Mouse (Mus musculus): ENCODE measurements around the gene Agmo.
A peak's percentile ranks its signal among the peaks of the same experiment; 100 is the strongest.

The Agmo gene

GRCm38 (mm10) chr12:37241566-37242021 lies at the start of gene Agmo:
TSS of gene Agmo (plus strand) at chr12:37241641.
- peak; percentile 93 for ATAC-seq (ENCODE audit: low TSS enrichment)

- ATAC-seq (ENCODE audit: low TSS enrichment) = no peak
Measured at GRCm38 (mm10) chr12:37231119-37231518, 10.3 kb upstream of the Agmo start.

DNA sequence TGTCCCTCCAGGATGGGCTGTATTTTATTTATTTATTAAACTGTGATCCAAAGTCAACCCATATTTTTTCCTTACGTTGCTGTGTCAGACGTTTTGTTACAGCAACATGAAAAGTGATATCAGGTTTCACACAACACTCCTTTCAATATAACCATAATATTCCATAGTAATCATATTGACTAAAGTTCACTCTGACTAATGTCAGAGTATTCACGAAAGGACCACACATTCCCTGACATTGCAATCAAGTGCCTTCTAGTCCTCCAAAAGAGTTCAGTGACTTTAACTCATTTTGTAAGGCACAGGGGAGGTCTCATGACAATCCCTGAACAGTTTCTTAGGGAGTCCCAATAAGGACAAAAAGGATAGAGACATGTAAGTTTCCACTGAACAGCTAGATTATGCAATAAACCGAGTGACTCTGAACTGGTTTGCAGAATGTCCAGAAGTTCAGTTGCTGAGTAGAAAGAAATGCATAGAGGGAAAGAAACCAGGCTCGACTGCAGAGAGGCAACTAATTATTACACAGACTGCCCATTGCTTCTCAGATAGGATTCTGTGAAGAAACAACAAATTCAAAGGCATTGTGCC lies 371 bp upstream of the Agmo start:
- 0 out of 2 replicates have a peak, but pooled peaks have one; percentile 20 for ATAC-seq (ENCODE audit: low TSS enrichment)

DNA sequence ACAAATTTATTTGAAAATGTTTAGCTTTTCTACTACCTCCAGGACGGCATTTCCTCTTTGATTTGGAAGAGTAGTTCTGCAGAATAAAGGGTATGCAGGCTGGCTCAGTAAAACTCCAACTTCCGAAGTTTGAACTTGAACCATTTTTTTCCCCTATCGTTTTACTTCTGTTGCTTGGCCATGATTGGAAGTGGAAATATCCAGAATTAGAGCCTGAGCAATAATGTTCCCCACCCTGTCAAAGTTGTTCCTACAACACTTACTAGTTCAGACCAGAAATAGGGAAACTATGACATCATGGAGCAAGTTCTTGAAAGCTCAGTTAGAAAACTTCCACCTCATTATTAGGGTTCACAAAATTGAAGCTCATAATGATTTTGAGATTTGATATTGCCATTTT lies 1.0 kb downstream of the Agmo start:
- ATAC-seq (ENCODE audit: low TSS enrichment) = no peak

DNA sequence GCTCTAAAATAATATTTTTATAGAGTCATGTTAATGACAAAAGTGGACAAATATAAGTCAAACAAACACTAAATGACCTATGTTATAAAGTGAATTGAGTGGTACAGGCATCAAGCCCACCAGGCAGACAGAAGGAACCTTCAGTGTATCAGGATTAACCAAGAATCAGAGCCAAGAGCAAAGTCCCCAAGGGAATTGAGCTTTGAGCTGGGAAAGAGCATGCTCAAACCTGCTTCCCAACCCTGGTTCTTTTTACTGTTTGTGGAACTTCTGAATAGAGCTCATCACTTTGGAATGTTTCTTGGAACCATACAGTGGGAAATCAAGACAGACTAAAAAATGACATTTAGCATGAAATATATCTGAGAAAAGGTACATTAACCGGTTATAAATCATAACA lies 3.4 kb downstream of the Agmo start:
- ATAC-seq (ENCODE audit: low TSS enrichment) = no peak

DNA sequence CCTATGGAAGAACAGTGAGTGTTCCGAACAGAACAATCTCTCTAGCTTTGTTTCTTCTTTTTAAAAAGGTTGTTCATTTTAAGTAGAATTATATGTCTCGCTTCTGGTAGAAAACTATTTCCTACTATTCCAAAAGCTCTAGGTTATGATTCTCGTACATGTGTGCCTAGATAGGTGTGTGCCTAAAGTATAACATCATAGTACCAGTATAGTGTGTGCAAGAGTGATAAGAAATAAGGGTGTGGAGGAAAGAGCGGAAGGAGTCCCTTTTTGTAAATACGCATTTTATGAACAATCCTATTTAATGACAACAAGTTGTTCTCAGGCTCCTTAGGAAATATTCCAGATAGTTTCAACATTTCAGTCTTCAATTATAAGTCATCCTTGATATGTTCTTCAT lies 10.2 kb downstream of the Agmo start:
- no peak for ATAC-seq (ENCODE audit: low TSS enrichment)

DNA sequence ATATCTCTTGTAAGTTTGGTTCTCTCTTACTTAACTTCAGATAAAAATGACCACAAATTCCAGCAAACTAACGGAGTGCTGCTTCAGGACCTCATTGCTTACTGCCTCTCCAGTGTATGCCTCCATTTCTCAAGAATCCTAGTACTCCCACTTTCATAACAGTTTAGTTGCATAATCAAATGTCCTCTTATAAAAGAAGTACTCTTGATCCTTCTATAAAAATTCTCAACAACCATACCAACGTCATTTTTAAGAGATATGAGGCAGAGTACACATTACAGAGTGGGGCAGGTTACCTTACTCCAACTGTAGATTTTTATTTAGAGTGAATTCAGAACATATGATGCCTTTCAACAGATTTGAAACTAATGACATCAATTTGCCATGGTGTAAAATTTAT lies 15.7 kb downstream of the Agmo start:
- ATAC-seq (ENCODE audit: low TSS enrichment) = no peak

DNA sequence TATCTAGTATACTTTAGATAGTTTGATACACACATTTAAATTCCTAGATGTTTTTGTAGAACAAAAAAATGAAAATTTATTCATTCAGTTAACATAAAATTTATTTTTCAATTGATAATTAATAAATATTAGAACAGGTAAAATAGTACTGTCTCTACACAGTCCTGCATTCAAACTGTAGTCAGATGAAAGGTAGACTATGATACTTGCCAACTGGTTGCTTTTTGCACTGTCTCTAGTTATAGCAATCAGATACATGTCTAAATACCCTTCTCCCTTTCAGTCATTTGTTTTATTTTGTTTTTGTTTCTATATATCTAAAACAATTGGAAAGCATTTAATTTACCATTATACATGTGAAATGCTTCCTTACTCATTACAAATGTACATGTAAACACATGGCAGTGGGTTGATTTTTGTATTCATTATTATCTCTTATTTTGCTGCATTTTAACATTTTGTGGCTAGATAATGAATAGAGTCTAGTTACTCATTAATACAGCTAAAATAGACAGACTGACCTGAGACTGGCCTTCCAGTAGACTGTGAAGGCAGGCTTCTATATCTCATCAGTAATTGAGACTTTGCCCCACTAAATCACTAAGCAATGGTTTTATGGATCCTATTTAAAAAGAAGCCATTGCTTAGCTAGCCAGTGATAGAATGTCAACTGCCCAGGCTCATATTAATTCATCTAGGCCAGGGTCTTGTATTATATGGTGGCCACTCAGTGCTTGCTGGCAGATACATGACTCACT lies 18.5 kb downstream of the Agmo start:
- ATAC-seq (ENCODE audit: low TSS enrichment) = no peak

DNA sequence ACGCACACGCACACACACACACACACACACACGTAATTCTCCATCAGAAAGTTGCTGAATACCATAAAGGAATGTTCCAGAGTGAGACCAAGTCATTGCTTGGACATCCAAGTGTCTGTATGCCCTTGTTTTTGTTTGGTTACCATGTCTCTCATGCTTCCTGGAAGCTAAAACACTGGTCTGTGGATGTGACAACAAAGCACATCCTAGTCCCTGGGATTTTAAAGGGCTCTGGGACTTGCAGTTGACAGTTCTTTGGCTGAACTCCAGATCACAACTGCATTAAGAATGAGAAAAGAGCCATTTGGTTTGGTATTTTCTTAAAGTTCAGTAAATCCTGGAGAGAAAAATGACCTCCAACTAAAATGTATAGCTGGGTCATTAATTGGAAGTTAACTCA lies 22.2 kb downstream of the Agmo start:
- no peak for ATAC-seq (ENCODE audit: low TSS enrichment)

DNA sequence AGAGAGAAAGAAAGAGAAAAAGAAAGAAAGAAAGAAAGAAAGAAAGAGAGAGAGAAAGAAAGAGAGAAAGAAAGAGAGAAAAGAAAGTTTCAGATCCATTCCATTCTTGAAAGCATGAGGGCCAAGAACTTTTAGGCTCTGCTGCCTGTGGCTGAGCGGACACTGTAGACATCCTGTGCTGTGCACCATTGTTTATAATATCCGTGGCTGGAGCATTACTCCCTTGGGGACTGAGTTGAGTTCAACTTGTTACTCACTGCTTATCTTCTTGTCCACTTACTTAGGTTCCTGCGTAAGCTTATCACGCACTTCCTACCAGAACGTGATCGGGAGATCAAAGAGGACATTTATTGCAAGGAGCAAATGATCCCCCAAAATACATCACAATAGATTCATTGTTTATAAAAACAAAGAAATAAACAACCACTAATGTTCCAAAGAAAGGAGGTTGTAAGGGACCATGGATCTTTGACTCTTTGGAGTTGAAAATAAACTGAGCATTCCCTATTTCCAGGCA lies 27.3 kb downstream of the Agmo start:
- ATAC-seq (ENCODE audit: low TSS enrichment) = no peak

- ATAC-seq (ENCODE audit: low TSS enrichment) = no peak
Measured at GRCm38 (mm10) chr12:37272660-37273059, 31.2 kb downstream of the Agmo start.

DNA sequence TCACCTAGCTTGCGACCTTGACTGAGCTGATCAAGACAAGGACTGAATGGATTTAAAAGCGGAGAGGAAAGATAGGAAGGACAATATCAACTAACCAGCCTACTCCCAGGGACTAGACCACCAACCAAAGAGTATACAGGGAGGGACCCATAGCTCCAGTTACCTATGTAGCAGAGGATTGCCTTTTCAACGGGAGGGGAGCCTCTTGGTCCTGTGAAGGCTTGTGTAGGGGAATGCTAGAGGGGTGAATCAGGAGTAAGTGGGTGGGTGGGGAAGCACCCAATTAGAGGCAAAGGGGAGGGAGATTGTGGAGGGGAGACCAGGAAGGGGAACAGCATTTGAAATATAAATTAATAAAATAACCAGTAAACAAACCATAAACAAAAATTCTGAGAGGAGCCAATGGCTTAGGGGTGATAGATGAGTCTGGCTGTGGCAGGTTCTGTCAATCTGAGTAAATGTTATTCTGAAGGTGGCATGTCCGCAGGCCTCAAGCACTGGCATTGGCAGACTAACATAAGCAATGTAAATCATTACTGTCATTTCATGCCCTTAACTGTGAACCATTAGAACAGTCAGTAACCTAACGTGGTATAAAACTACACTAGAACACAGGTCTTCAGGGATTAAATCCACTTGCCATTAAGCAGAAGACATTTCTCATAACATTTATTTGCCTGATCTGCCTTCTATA lies 32.7 kb downstream of the Agmo start:
- ATAC-seq (ENCODE audit: low TSS enrichment) = no peak

DNA sequence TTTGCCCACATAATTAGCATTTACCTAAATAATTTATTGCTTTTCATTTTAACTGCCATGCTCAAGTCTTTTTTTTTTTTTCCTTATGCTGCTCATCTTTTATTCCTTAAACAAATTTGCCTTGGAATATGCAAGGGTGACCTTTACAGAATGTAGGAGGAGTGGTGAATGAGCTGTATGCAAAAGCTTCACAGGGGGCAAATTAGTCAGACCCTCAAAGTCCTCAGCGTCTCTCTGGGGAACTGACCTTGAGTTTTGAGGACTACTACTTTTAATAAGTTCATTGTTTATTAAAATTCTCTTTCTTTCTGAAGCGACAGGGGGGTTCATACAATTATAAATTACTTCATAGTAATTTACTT lies 33.2 kb downstream of the Agmo start:
- ATAC-seq (ENCODE audit: low TSS enrichment) = no peak

DNA sequence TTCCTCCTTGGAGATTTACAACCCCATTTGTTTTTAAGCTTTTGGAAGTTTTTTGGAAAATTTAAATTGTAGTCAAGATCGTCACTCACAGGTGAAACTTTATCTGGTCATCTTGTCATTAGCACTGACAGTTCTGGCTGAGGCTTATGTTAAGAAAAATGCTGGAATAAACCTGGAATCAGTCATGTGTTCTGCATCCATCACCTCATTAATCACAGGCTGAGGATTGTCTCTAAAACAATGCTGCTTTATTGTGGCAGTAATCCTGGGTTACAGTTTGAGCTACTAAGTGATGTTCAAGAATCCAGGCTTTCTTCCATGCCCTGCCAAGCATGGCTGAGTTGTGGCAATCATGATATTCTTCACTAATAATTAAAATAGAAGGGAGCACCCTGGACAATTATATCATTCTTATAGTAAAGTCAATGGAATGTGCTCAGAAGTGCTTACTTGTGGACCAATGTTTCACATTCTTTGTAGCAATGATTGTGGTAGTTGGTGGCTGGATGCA lies 65.6 kb downstream of the Agmo start:
- ATAC-seq (ENCODE audit: low TSS enrichment) = no peak

GRCm38 (mm10) chr12:37310786-37311185 lies 69.3 kb downstream of the Agmo start:
- no peak for ATAC-seq (ENCODE audit: low TSS enrichment)

DNA sequence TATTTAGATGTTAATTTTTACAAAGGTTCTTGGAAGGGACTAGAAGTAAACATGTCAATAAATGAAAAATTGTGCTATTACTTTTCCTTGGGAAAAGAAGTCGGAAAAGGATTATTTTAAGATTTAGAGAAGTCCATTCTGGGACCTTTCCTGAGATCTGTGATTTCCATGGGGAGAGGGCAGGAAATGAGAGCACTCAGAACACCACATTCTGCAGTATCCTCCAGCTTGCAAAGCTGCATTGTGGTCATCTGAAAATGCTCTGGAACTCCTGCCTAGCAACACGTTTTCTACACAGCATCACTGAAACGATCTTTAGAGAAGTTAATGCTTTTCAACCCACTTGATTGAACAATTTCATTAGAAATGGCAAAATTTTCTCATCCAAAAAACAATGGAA lies 81.4 kb downstream of the Agmo start:
- no peak for ATAC-seq (ENCODE audit: low TSS enrichment)

DNA sequence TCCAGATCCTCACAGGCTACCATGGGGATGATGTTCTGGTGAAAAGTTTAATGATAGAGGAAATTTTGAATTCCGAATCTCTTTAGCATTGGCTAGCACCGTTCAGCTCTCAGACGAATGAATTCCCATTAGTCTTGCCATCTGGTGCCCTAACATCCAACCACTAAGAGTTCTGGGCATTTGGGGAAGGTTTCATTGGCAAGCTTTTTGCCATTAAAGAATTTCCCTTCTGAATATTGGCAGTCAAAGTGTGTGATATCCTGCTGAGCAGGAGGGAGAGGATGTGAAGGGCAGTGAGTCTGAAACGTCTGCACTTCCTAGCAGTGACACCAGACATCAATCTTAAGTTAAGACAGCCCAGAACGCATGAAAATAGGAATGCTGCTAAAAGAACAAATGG lies 93.5 kb downstream of the Agmo start:
- ATAC-seq (ENCODE audit: low TSS enrichment) = no peak

DNA sequence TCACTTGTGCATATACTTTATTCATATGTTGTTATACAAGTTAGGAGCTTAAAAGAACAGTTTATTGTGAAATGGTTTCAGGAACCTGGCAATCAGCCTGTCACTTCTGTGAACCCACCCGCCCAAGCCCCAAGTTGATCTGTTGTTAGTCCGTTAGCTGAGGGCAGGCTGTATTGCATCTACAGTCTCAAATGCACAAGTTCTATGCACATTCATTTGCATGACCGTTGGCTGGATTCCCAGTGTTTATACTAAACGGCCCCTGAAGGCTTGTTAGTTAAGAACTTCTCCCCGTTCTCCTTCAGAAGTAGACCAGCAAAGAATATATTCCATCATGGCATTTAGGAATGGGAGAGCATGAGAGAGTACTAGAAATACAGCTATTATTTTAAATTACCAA lies 102.8 kb downstream of the Agmo start:
- no peak for ATAC-seq (ENCODE audit: low TSS enrichment)

GRCm38 (mm10) chr12:37345696-37346095 lies 104.3 kb downstream of the Agmo start:
- ATAC-seq (ENCODE audit: low TSS enrichment) = no peak

GRCm38 (mm10) chr12:37392316-37392715 lies 150.9 kb downstream of the Agmo start:
- ATAC-seq (ENCODE audit: low TSS enrichment) = no peak

DNA sequence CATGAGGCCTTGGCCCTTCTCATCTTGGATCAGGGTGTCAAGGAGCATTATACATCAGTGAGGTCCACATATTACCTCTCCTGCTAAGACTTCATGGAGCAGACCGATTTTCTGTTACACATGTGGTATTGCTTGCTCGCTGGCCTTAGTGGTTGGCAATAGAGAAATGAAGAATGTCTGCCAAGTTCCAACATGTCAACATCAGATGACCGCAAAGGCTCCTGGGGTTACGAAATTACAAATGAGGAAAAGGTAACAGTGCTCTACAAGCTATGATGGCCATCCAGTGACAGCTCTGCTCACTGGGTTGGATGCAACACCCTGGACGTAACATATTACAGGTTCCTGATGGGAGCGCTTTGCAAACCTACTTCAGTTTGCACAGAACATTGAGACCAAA lies 161.1 kb downstream of the Agmo start:
- no peak for ATAC-seq (ENCODE audit: low TSS enrichment)

- ATAC-seq (ENCODE audit: low TSS enrichment) = no peak
Measured at GRCm38 (mm10) chr12:37426350-37426749, 184.9 kb downstream of the Agmo start.

- ATAC-seq (ENCODE audit: low TSS enrichment) = no peak
Measured at GRCm38 (mm10) chr12:37426750-37427149, 185.3 kb downstream of the Agmo start.

All from frontal cortex, adult (tissue).